Mouse (Mus musculus): ENCODE data around the gene Cct5. TPM values are rescaled to one million over a fixed set of nuclear protein-coding genes. Genes with fewer than 3 reads are reported as not detected.

Cct5 gene
- polyA plus RNA-seq, 1 experiment from 2014 or later: 600 TPM

- ATAC-seq (ENCODE audit: insufficient read depth) (peak; percentile 69), DNase-seq (no peak)
- H3K9ac ChIP-seq: peak overlapping the region; percentile 97
- no peak for TF ChIP-seq CTCF (IDR thresholded peaks at IDR 0.05; ENCODE audit: low read depth)
- H3K9me3 ChIP-seq (ENCODE audit: low read depth, low read length): no peaks in the 10 kb centered on the region
- peak overlapping the region; percentile 96 for H3K4me2 ChIP-seq
- H3K27me3 ChIP-seq (ENCODE audit: insufficient read depth, low read length): no peaks in the 10 kb centered on the region
- H3K27ac ChIP-seq (ENCODE audit: low read depth): peak overlapping the region; percentile 84
- 0% methylated on average over 33 of the region's 33 CpGs for WGBS
- peaks cover 17% of the 10 kb centered on the region for H3K36me3 ChIP-seq (ENCODE audit: insufficient read depth)
- H3K4me3 ChIP-seq (ENCODE audit: low read depth, low read length): peak overlapping the region; percentile 97
- H3K4me1 ChIP-seq (ENCODE audit: insufficient read depth): 0 out of 2 replicates have a peak, but pooled peaks cover 8% of the 10 kb centered on the region
Observed at GRCm38 (mm10) chr15:31601279-31601645, 342 bp downstream of the Cct5 start.

GRCm38 (mm10) chr15:31599834-31600233 is 1.8 kb downstream of the Cct5 start:
- no peak for DNase-seq
- Histone ChIP-seq H3K4me2 (peak overlapping the region; percentile 96), H3K4me1 (ENCODE audit: insufficient read depth) (0 out of 2 replicates have a peak, but pooled peaks cover 8% of the 10 kb centered on the region), H3K36me3 (ENCODE audit: insufficient read depth) (peaks cover 31% of the 10 kb centered on the region), H3K4me3 (ENCODE audit: low read depth, low read length) (peak overlapping the region; percentile 97), H3K27ac (ENCODE audit: low read depth) (no peak overlapping the region), H3K9me3 (ENCODE audit: low read depth, low read length) (no peaks in the 10 kb centered on the region), H3K9ac (no peak overlapping the region), H3K27me3 (ENCODE audit: insufficient read depth, low read length) (no peaks in the 10 kb centered on the region)
- TF ChIP-seq CTCF (IDR thresholded peaks at IDR 0.05; ENCODE audit: low read depth): no peak
- 60% methylated on average over 4 of the region's 4 CpGs for WGBS
- ATAC-seq (ENCODE audit: insufficient read depth): no peak

DNA sequence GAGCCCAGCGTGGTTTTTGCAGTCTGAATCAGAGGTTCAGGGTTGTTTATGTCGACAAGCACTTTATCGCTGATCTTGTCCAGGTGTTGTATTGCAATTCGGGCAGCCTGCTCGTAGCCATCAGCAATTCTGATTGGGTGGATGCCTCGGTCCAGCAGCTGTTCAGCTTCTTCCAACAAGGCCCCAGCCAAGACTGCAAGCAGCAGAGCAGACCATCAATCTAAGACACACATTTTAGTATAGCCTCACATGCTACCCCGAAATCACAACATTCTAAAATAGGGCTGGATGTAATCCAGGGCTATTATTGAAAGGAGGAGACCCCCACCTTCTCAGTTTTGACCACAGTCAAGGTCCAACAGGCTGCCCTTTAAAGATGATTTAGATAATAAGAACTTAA is 6.0 kb downstream of the Cct5 start:
- whole genome bisulfite sequencing: 57% methylated on average over 7 of the region's 7 CpGs

DNA sequence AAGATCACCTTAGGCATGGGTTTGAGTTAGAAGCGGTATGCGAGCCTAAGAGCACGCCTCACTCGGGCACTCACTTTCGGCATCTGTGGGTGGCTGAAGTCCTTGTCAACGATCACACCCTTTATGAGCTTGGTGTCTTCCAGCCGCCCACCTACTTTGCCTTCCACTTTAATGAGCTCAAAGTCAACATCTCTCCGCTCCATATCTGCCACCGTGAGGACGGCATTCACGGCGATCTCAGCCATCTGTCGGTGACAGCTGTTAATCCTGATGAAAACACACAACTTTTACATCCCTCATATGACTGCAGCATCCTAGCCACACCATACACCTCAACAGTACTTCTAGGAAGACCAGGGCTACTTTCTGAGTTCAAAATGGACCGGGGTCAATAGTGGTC is 7.3 kb downstream of the Cct5 start:
- H3K4me1 ChIP-seq (ENCODE audit: insufficient read depth): 0 out of 2 replicates have a peak, but pooled peaks cover 3% of the 10 kb centered on the region
- no peaks in the 10 kb centered on the region for H3K27me3 ChIP-seq (ENCODE audit: insufficient read depth, low read length)
- 90% methylated on average over 14 of the region's 14 CpGs for WGBS
- H3K4me2 ChIP-seq: no peak overlapping the region
- no peaks in the 10 kb centered on the region for H3K9me3 ChIP-seq (ENCODE audit: low read depth, low read length)
- peaks cover 87% of the 10 kb centered on the region for H3K36me3 ChIP-seq (ENCODE audit: insufficient read depth)
- no peak for TF ChIP-seq CTCF (IDR thresholded peaks at IDR 0.05; ENCODE audit: low read depth)
- no peak for ATAC-seq (ENCODE audit: insufficient read depth)
- no peak for DNase-seq
- H3K27ac ChIP-seq (ENCODE audit: low read depth): no peak overlapping the region
- no peak overlapping the region for H3K4me3 ChIP-seq (ENCODE audit: low read depth, low read length)
- no peak overlapping the region for H3K9ac ChIP-seq

More for the DNA sequence above, 6.0 kb downstream of the Cct5 start:
- peak; percentile 37 for DNase-seq
- Histone ChIP-seq H3K36me3 (ENCODE audit: insufficient read depth) (peaks cover 73% of the 10 kb centered on the region), H3K27me3 (ENCODE audit: insufficient read depth, low read length) (no peaks in the 10 kb centered on the region), H3K9me3 (ENCODE audit: low read depth, low read length) (no peaks in the 10 kb centered on the region), H3K9ac (no peak overlapping the region), H3K4me2 (no peak overlapping the region), H3K4me1 (ENCODE audit: insufficient read depth) (0 out of 2 replicates have a peak, but pooled peaks cover 8% of the 10 kb centered on the region), H3K27ac (ENCODE audit: low read depth) (no peak overlapping the region), H3K4me3 (ENCODE audit: low read depth, low read length) (no peak overlapping the region)
- no peak for TF ChIP-seq CTCF (IDR thresholded peaks at IDR 0.05; ENCODE audit: low read depth)
- ATAC-seq (ENCODE audit: insufficient read depth): no peak

DNA sequence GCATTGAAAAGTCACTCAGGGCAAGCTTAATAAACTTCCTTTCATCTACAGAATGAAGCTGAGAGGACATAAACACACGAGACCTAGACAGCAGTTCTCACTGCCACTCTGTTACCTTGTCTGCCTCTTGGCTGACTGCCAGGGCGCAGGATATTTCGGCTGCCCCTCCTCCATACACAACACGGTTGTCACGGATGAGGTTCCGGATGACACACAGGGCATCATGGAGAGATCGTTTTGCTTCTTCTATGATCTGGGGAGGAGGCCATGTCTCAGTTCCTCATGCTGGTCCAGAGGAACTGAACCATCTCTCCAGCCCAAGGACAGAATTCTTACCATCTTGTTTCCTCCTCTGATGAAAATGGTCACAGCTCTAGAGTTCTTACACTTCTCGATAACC is 9.1 kb downstream of the Cct5 start:
- Histone ChIP-seq H3K9ac (no peak overlapping the region), H3K36me3 (ENCODE audit: insufficient read depth) (peaks cover 90% of the 10 kb centered on the region), H3K4me3 (ENCODE audit: low read depth, low read length) (no peak overlapping the region), H3K9me3 (ENCODE audit: low read depth, low read length) (no peaks in the 10 kb centered on the region), H3K27ac (ENCODE audit: low read depth) (no peak overlapping the region), H3K4me1 (ENCODE audit: insufficient read depth) (no peaks in the 10 kb centered on the region), H3K27me3 (ENCODE audit: insufficient read depth, low read length) (no peaks in the 10 kb centered on the region), H3K4me2 (no peak overlapping the region)
- TF ChIP-seq CTCF (IDR thresholded peaks at IDR 0.05; ENCODE audit: low read depth): no peak
- 61% methylated on average over 8 of the region's 8 CpGs for WGBS
- DNase-seq (no peak), ATAC-seq (ENCODE audit: insufficient read depth) (no peak)

GRCm38 (mm10) chr15:31590176-31590575 is 11.4 kb downstream of the Cct5 start:
- Histone ChIP-seq H3K4me2 (no peak overlapping the region), H3K4me1 (ENCODE audit: insufficient read depth) (no peaks in the 10 kb centered on the region), H3K27ac (ENCODE audit: low read depth) (no peak overlapping the region), H3K9ac (no peak overlapping the region), H3K36me3 (ENCODE audit: insufficient read depth) (peaks cover 67% of the 10 kb centered on the region), H3K4me3 (ENCODE audit: low read depth, low read length) (no peak overlapping the region), H3K9me3 (ENCODE audit: low read depth, low read length) (no peaks in the 10 kb centered on the region), H3K27me3 (ENCODE audit: insufficient read depth, low read length) (no peaks in the 10 kb centered on the region)
- DNase-seq (no peak), ATAC-seq (ENCODE audit: insufficient read depth) (no peak)
- TF ChIP-seq CTCF (IDR thresholded peaks at IDR 0.05; ENCODE audit: low read depth): no peak
- 89% methylated on average over 5 of the region's 5 CpGs for WGBS

GRCm38 (mm10) chr15:31588989-31589640 is 12.5 kb downstream of the Cct5 start:
- Histone ChIP-seq H3K9ac (no peak overlapping the region), H3K36me3 (ENCODE audit: insufficient read depth) (peaks cover 56% of the 10 kb centered on the region), H3K27ac (ENCODE audit: low read depth) (no peak overlapping the region), H3K9me3 (ENCODE audit: low read depth, low read length) (no peaks in the 10 kb centered on the region), H3K4me3 (ENCODE audit: low read depth, low read length) (no peak overlapping the region), H3K4me2 (no peak overlapping the region), H3K4me1 (ENCODE audit: insufficient read depth) (no peaks in the 10 kb centered on the region), H3K27me3 (ENCODE audit: insufficient read depth, low read length) (no peaks in the 10 kb centered on the region)
- peak; percentile 39; the same call in 1 of the 2 replicates for ATAC-seq (ENCODE audit: insufficient read depth)
- 48% methylated on average over 8 of the region's 8 CpGs for WGBS
- DNase-seq: no peak
- no peak for TF ChIP-seq CTCF (IDR thresholded peaks at IDR 0.05; ENCODE audit: low read depth)

Data from lung, embryonic 14.5 days (tissue).